Mouse (Mus musculus): ENCODE data around the gene Irf3. TPM values are rescaled to one million over a fixed set of nuclear protein-coding genes. Genes with fewer than 3 reads are reported as not detected.

The Irf3 gene
- total RNA-seq, 2 experiments from 2014 or later, result 26.7 to 30.4 TPM

- intact Hi-C loops (cut with DNase I), result no loop called here
- DNase-seq (ENCODE audit: low spot score in 2 of 2), result no peak
Observed at GRCm38 (mm10) chr7:45048923-45049657, 51.6 kb downstream of the Irf3 start.

- intact Hi-C loops (cut with DNase I), result loop anchor here (5.0 kb wide), 1 partner anchor 34 kb away; the partner anchor contains the start of genes Rras and Scaf1
- DNase-seq (ENCODE audit: low spot score in 2 of 2), result peak; percentile 73 to 90
Observed at GRCm38 (mm10) chr7:45050945-45051600, 53.6 kb downstream of the Irf3 start.

DNA sequence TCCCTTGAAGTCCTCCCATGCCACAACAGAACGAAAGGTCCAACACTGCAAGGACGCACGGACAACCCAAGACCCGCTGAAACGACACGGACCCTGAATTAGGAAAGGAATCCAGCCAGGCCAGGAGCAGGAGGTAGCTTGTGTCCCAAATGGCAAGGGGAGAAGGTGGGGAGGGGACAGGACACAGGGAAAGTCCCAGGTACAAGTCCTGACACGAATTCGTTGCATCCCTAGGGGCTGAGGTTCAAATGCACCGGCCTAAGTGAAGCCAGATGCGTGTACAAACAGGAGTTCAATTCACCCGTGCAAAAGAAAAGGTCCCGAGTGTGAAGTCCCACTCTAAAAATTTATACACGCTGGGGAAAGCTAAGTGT, 54.1 kb downstream of the Irf3 start:
- no peak for DNase-seq (ENCODE audit: low spot score in 2 of 2)
- intact Hi-C loops (cut with DNase I), result loop anchor here (5.0 kb wide), 1 partner anchor 34 kb away; the partner anchor contains the start of genes Rras and Scaf1

Small RNA genes within 50 kb of the gene (microRNA-seq; reads per million reads assigned to microRNA genes)
- 2.4 to 3.0 reads per million in 2 experiments for gene Mir7054

Other genes with a start within 250 kb of the Irf3 start
- 10 to 100 TPM; 25.0 to 28.2 TPM for gene Vrk3, start 249.2 kb upstream of the Irf3 start, total RNA-seq (2021)
- under 1 TPM; 0.37 to 0.38 TPM for gene Zfp473, start 246.6 kb upstream of the Irf3 start, total RNA-seq (2021)
- gene Nup62, start 181.6 kb upstream of the Irf3 start, total RNA-seq (2021), result 10 to 100 TPM; 33.0 to 37.1 TPM
- 1 to 10 TPM; 2.3 to 3.1 TPM for gene Il4i1, start 181.3 kb upstream of the Irf3 start, total RNA-seq (2021)
- 10 to 100 TPM; 24.4 to 25.1 TPM for gene Atf5, start 181.0 kb upstream of the Irf3 start, total RNA-seq (2021)
- gene Akt1s1, start 148.7 kb upstream of the Irf3 start, total RNA-seq (2021), result 10 to 100 TPM; 80.8 to 81.1 TPM
- 10 to 100 TPM; 48.3 to 58.7 TPM for gene Tbc1d17, start 148.6 kb upstream of the Irf3 start, total RNA-seq (2021)
- 10 to 100 TPM; 26.1 to 28.7 TPM for gene Pnkp, start 140.5 kb upstream of the Irf3 start, total RNA-seq (2021)
- gene Ptov1, start 127.9 kb upstream of the Irf3 start, total RNA-seq (2021), result 100 to 1,000 TPM; 263 to 271 TPM
- 100 to 1,000 TPM in 1 of 2 experiments, 10 to 100 TPM in 1; 92.5 to 103 TPM for gene Med25, start 104.9 kb upstream of the Irf3 start, total RNA-seq (2021)
- 10 to 100 TPM; 20.4 to 22.9 TPM for gene Fuz, start 101.6 kb upstream of the Irf3 start, total RNA-seq (2021)
- gene Ap2a1, start 68.2 kb upstream of the Irf3 start, total RNA-seq (2021), result 100 to 1,000 TPM; 381 to 392 TPM
- 1 to 10 TPM; 2.6 to 2.8 TPM for gene Tsks, start 54.4 kb upstream of the Irf3 start, total RNA-seq (2021)
- gene Cpt1c, start 22.8 kb upstream of the Irf3 start, total RNA-seq (2021), result 100 to 1,000 TPM in 1 of 2 experiments, 10 to 100 TPM in 1; 97.4 to 101 TPM
- 100 to 1,000 TPM; 166 to 183 TPM for gene Prmt1, start 11.1 kb upstream of the Irf3 start, total RNA-seq (2021)
- 1 to 10 TPM; 2.7 to 3.3 TPM for gene Bcl2l12, start 1.1 kb downstream of the Irf3 start, total RNA-seq (2021)
- 100 to 1,000 TPM; 153 to 162 TPM for gene Scaf1, start 18.7 kb downstream of the Irf3 start, total RNA-seq (2021)
- 10 to 100 TPM; 11.4 to 13.0 TPM for gene Rras, start 20.3 kb downstream of the Irf3 start, total RNA-seq (2021)
- 10 to 100 TPM; 61.4 to 65.7 TPM for gene Prr12, start 55.2 kb downstream of the Irf3 start, total RNA-seq (2021)
- 10 to 100 TPM; 52.4 to 54.1 TPM for gene Nosip, start 64.8 kb downstream of the Irf3 start, total RNA-seq (2021)
- gene Prrg2, start 65.0 kb downstream of the Irf3 start, total RNA-seq (2021), result 1 to 10 TPM; 6.6 to 7.1 TPM
- gene Rcn3, start 94.6 kb downstream of the Irf3 start, total RNA-seq (2021), result 1 to 10 TPM; 7.5 to 7.8 TPM
- gene Fcgrt, start 106.2 kb downstream of the Irf3 start, total RNA-seq (2021), result 10 to 100 TPM; 21.0 to 22.8 TPM
- 100 to 1,000 TPM; 402 to 406 TPM for gene Rps11, start 126.8 kb downstream of the Irf3 start, total RNA-seq (2021)
- 100 to 1,000 TPM; 608 to 639 TPM for gene Rpl13a, start 131.1 kb downstream of the Irf3 start, total RNA-seq (2021)
- not detected for gene Gm45713, start 138.6 kb downstream of the Irf3 start, total RNA-seq (2021)
- 1 to 10 TPM; 2.4 to 3.2 TPM for gene Flt3l, start 138.8 kb downstream of the Irf3 start, total RNA-seq (2021)
- gene Pih1d1, start 156.7 kb downstream of the Irf3 start, total RNA-seq (2021), result 10 to 100 TPM; 46.9 to 48.4 TPM
- gene Aldh16a1, start 156.9 kb downstream of the Irf3 start, total RNA-seq (2021), result 10 to 100 TPM; 10.7 to 13.5 TPM
- 1,000 to 10,000 TPM; 1,570 to 1,628 TPM for gene Slc17a7, start 166.3 kb downstream of the Irf3 start, total RNA-seq (2021)
- under 1 TPM in 1 of 2 experiments, not detected in 1; 0.18 TPM for gene Gfy, start 181.9 kb downstream of the Irf3 start, total RNA-seq (2021)
- not detected for gene Pth2, start 183.3 kb downstream of the Irf3 start, total RNA-seq (2021)
- gene Ccdc155, start 207.2 kb downstream of the Irf3 start, total RNA-seq (2021), result 1 to 10 TPM; 3.0 to 3.5 TPM
- gene Dkkl1, start 214.5 kb downstream of the Irf3 start, total RNA-seq (2021), result 10 to 100 TPM; 13.7 to 17.3 TPM
- 1 to 10 TPM; 5.6 to 6.1 TPM for gene Tead2, start 218.1 kb downstream of the Irf3 start, total RNA-seq (2021)
- 1 to 10 TPM; 3.4 to 4.0 TPM for gene Cd37, start 241.5 kb downstream of the Irf3 start, total RNA-seq (2021)
- 1 to 10 TPM in 1 of 2 experiments, under 1 TPM in 1; 0.97 to 1.1 TPM for gene Slc6a16, start 243.4 kb downstream of the Irf3 start, total RNA-seq (2021)